Mouse (Mus musculus) kidney, adult 2 months (tissue): ENCODE data around the gene Arl5c.

Source experiments
- CTCF ChIP-seq: fragments of 200-500 bp; conservative IDR thresholded peaks from 2 replicates; pipeline ENCODE4 v1.5.1; 2011; ENCODE audit warnings: low read depth, mild to moderate bottlenecking, control low read depth, low read length, moderate library complexity, mixed read lengths; ENCODE audit not compliant: insufficient read depth, insufficient read length
- POLR2A ChIP-seq: fragments of 200-500 bp; IDR thresholded peaks from one replicate; pipeline ENCODE4 v1.6.1; 2011; ENCODE audit warnings: low read depth, low read length, control low read depth

DNA sequence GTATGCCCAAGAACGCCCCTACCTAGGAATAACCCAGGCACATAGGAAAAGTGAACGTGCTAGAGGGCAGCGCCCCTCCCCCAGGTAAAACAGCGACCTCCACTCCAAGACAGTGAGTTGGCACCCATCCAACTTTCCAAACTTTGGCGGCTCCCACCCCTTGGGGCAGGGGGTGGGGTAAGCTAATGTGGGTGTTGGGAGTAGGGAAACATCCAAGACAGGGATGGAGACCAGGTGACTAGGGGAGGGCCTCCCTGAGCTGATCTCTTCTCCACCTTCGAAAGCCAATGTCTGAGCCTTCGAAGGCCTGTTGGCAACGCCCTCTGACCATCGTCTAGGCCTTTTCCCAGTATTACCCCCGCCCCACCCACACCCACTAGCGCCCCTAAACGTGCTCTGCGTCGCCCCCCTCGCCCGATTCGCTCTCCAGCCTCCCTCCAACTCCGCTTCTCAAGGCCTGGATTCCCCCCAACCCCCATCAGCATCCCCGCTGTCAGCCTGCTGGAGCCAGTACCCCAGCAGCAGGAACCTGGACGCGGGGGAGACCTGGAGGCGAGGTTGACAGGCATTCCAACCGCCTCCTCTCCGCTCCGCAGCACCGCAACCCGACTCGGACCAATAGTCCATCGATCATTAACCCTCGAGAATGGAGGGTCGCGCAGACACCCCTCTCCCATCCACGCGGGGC lies 25.7 kb upstream of the Arl5c start:
- TF ChIP-seq POLR2A (no peak), CTCF (no peak)
